Mouse (Mus musculus) liver, postnatal 0 days (tissue): ENCODE data around the gene Endou. TPM values are rescaled to one million over a fixed set of nuclear protein-coding genes. Genes with fewer than 3 reads are reported as not detected.

Source experiments
- ATAC-seq: fragments of 200-750 bp; cut with Nextera tagmentation; 2 replicates; pipeline ENCODE4 v1.8.0; 2017; ENCODE audit warnings: mild to moderate bottlenecking, moderate library complexity
- DNase-seq: peaks from one replicate; pipeline ENCODE4 v3.0.0-alpha.2; 2016
- H3K27ac ChIP-seq: fragments of 300-500 bp; sonication (generic); 2 replicates; pipeline ENCODE4 v1.5.1; 2014; ENCODE audit warnings: antibody characterized with exemption, moderate library complexity, mild to moderate bottlenecking, low read depth
- H3K27me3 ChIP-seq: fragments of 300-500 bp; sonication (generic); 2 replicates; pipeline ENCODE4 v1.6.1; 2014; ENCODE audit warnings: low read length, control low read depth, mixed read lengths; ENCODE audit not compliant: insufficient read depth
- H3K36me3 ChIP-seq: fragments of 300-500 bp; sonication (generic); replicated peaks from 2 replicates; pipeline ENCODE4 v1.6.1; 2014; ENCODE audit warnings: mild to moderate bottlenecking, control low read depth, low read length, moderate library complexity, mixed read lengths; ENCODE audit not compliant: insufficient read depth
- H3K4me1 ChIP-seq: fragments of 300-500 bp; sonication (generic); 2 replicates; pipeline ENCODE4 v1.6.1; 2014; ENCODE audit warnings: antibody characterized with exemption, mild to moderate bottlenecking, control low read depth; ENCODE audit not compliant: insufficient read depth
- H3K4me2 ChIP-seq: fragments of 300-500 bp; sonication (generic); 2 replicates; pipeline ENCODE4 v1.6.1; 2014; ENCODE audit warnings: low read depth, mild to moderate bottlenecking, low read length, moderate library complexity, mixed read lengths
- H3K4me3 ChIP-seq: fragments of 300-500 bp; sonication (generic); 2 replicates; pipeline ENCODE4 v1.5.1; 2014; ENCODE audit warnings: low read depth, low read length
- H3K9ac ChIP-seq: fragments of 300-500 bp; sonication (generic); replicated peaks from 2 replicates; pipeline ENCODE4 v1.6.1; 2014; ENCODE audit warnings: mild to moderate bottlenecking, moderate library complexity
- H3K9me3 ChIP-seq: fragments of 300-500 bp; sonication (generic); 2 replicates; pipeline ENCODE4 v1.6.1; 2016; ENCODE audit warnings: mild to moderate bottlenecking, control low read depth, low read length, mixed read lengths
- CTCF ChIP-seq: sonication (generic); IDR thresholded peaks from 2 replicates; pipeline ENCODE4 v1.5.1; 2016; ENCODE audit warnings: antibody characterized with exemption, low read depth
- EP300 ChIP-seq: IDR thresholded peaks from 2 replicates; pipeline ENCODE4 v1.6.1; 2016; ENCODE audit warnings: antibody characterized with exemption, low read depth, mild to moderate bottlenecking
- WGBS: fragments of 180-500 bp; shearing (Covaris S2); extraction: QIAGEN DNeasy Blood & Tissue Kit; methylation state at CpG from one replicate; pipeline ENCODE4 v1.1.7; 2014; ENCODE audit not compliant: insufficient replicate concordance; 5-methylcytosine and 5-hydroxymethylcytosine counted together
- polyA plus RNA-seq: library from polyadenylated mRNA; unstranded; fragments of >200 nt; fragmentation: Nextera tagmentation; extraction: Ambion mirVana; gene quantifications from 2 replicates; pipeline ENCODE4 v1.2.1, GENCODE M21; 2015

Endou gene
- 0.66 and 0.82 TPM in 2 replicates for polyA plus RNA-seq

DNA sequence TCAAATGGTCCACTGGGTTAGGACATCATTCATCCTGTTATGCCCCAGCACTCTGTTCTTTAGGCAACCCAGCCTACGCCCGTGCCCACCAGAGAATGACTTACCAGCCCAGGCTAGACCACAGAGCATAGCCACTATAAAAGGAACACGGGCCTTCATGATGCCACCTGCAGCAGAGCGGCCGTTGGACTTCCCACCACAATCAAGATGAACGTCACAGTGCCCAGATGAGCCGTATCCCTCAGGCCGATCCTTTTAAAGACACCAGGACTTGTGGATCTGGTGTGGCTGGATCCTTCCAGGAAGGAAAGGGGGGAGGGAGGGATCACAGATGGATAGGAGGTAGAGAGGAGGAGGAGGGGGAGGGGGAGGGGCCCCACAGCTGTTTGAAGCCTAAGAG, at the start of gene Endou:
Gene Endou (minus strand): TSS at position 229 of the 400 bp plus-strand sequence.
- no peaks in the 10 kb centered on the region for H3K9me3 ChIP-seq
- 75% methylated on average over 8 of the region's 8 CpGs for WGBS
- 0 out of 2 replicates have a peak, but pooled peaks cover 5% of the 10 kb centered on the region for H3K4me1 ChIP-seq
- H3K9ac ChIP-seq = no peak within 1 kb of the TSS
- no peak within 1 kb of the TSS for H3K27ac ChIP-seq
- no peaks in the 10 kb centered on the region for H3K27me3 ChIP-seq
- no peak within 1 kb of the TSS for H3K4me2 ChIP-seq
- no peak within 1 kb of the TSS for H3K4me3 ChIP-seq
- no peak for DNase-seq
- no peak; the same call in 1 of the 2 replicates for ATAC-seq
- H3K36me3 ChIP-seq = no peaks in the 10 kb centered on the region
- TF ChIP-seq EP300 = no peak
- no peak for TF ChIP-seq CTCF

GRCm38 (mm10) chr15:97780611-97781031, 49.5 kb upstream of the Endou start:
- Histone ChIP-seq H3K4me2 (peak overlapping the region; percentile 28; the same call in 1 of the 2 replicates), H3K36me3 (no peaks in the 10 kb centered on the region), H3K9ac (peak overlapping the region; percentile 40; the same call in 1 of the 2 replicates), H3K27ac (peak overlapping the region; percentile 62), H3K4me1 (peaks cover 25% of the 10 kb centered on the region), H3K9me3 (no peaks in the 10 kb centered on the region), H3K4me3 (no peak overlapping the region), H3K27me3 (0 out of 2 replicates have a peak, but pooled peaks cover 6% of the 10 kb centered on the region)
- ATAC-seq = no peak
- WGBS = 54% methylated on average over 12 of the region's 12 CpGs
- TF ChIP-seq EP300 = no peak
- no peak for TF ChIP-seq CTCF
- DNase-seq = peak; percentile 44

DNA sequence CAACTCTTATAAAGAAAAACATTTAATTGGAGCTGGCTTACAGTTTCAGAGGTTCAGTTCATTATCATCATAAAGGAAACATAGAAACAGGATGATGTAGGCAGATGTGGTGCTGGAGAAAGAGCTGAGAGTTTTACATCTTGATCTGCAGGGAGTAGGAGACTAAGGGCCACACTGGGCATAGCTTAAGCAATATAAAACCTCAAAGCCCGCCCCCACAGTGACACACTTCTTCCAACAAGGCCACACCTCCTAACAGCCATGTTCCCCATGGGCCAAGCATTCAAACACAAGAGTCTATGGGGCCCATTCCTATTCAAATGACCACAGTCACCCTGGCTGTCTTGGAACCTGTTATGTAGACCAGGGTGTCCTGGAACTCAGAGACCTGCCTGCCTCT, 48.4 kb upstream of the Endou start:
- Histone ChIP-seq H3K36me3 (no peaks in the 10 kb centered on the region), H3K9ac (no peak overlapping the region), H3K4me1 (peaks cover 17% of the 10 kb centered on the region), H3K4me2 (no peak overlapping the region), H3K9me3 (no peaks in the 10 kb centered on the region), H3K27ac (no peak overlapping the region), H3K27me3 (0 out of 2 replicates have a peak, but pooled peaks cover 6% of the 10 kb centered on the region), H3K4me3 (no peak overlapping the region)
- DNase-seq (no peak), ATAC-seq (no peak)
- no peak for TF ChIP-seq EP300
- TF ChIP-seq CTCF = no peak
- 83% methylated on average over 1 of the region's 1 CpGs for WGBS

- Histone ChIP-seq H3K9me3 (no peaks in the 10 kb centered on the region), H3K36me3 (no peaks in the 10 kb centered on the region), H3K4me1 (peaks cover 21% of the 10 kb centered on the region), H3K27me3 (0 out of 2 replicates have a peak, but pooled peaks cover 6% of the 10 kb centered on the region), H3K9ac (no peak within 1 kb of the TSS), H3K27ac (no peak within 1 kb of the TSS), H3K4me2 (no peak within 1 kb of the TSS), H3K4me3 (no peak within 1 kb of the TSS)
- TF ChIP-seq CTCF = no peak
- TF ChIP-seq EP300 = no peak
- WGBS = 73% methylated on average over 8 of the region's 8 CpGs
- no peak for ATAC-seq
- DNase-seq = no peak
Observed at GRCm38 (mm10) chr15:97778311-97779098, 47.4 kb upstream of the Endou start, which contains the start of gene Slc48a1. TSS of gene Slc48a1 (plus strand) at chr15:97778520.

DNA sequence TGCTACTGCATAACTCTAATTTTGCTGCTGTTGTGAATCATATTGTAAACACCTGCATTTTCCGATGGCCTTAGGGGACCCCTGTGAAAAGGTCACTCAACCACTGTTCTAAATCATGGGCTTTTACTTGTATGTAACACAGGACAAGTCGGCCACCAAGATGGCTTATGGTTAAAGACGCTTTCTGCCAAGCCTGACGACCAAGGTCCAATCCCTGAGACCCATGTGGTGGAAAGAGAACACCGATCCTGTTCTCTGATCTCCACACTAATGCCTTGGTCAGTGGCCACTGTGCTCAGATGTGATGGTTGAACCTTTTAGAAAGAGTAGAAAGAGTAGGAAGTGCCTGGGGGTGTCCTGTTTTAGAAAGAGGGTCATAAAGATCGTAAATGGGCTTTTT, 45.8 kb upstream of the Endou start:
- Histone ChIP-seq H3K9me3 (no peaks in the 10 kb centered on the region), H3K4me1 (peaks cover 16% of the 10 kb centered on the region), H3K9ac (no peak overlapping the region), H3K27ac (no peak overlapping the region), H3K36me3 (no peaks in the 10 kb centered on the region), H3K27me3 (0 out of 2 replicates have a peak, but pooled peaks cover 1% of the 10 kb centered on the region), H3K4me3 (no peak overlapping the region), H3K4me2 (no peak overlapping the region)
- TF ChIP-seq EP300 = no peak
- TF ChIP-seq CTCF = no peak
- no peak for ATAC-seq
- WGBS = 74% methylated on average over 6 of the region's 6 CpGs
- no peak for DNase-seq

DNA sequence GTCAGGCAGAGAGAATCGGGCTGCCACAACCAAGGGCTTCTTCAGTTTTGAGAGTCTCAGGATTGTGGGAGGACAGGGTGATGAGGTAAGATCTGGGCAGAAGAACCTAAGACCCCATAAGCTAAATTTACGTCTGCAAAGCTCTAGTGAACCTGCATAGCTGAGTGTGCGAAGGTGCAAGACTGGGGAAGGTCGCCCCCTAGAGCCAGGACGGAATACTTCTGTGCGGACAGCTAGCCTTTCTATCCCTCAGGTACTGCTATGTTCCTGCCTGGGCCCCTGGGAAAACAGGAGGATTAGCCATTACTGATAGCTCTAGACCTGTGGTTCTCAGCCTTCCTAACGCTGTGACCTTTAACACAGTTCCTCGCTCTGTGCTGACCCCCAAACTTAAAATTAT, 45.4 kb upstream of the Endou start:
- Histone ChIP-seq H3K9ac (no peak overlapping the region), H3K4me1 (peaks cover 14% of the 10 kb centered on the region), H3K27ac (no peak overlapping the region), H3K4me3 (no peak overlapping the region), H3K36me3 (no peaks in the 10 kb centered on the region), H3K9me3 (no peaks in the 10 kb centered on the region), H3K27me3 (no peaks in the 10 kb centered on the region), H3K4me2 (no peak overlapping the region)
- WGBS = 11% methylated on average over 8 of the region's 8 CpGs
- DNase-seq (peak; percentile 80), ATAC-seq (peak; percentile 51)
- peak; percentile 87 for TF ChIP-seq CTCF
- no peak for TF ChIP-seq EP300
